In the genomic region with DNA sequence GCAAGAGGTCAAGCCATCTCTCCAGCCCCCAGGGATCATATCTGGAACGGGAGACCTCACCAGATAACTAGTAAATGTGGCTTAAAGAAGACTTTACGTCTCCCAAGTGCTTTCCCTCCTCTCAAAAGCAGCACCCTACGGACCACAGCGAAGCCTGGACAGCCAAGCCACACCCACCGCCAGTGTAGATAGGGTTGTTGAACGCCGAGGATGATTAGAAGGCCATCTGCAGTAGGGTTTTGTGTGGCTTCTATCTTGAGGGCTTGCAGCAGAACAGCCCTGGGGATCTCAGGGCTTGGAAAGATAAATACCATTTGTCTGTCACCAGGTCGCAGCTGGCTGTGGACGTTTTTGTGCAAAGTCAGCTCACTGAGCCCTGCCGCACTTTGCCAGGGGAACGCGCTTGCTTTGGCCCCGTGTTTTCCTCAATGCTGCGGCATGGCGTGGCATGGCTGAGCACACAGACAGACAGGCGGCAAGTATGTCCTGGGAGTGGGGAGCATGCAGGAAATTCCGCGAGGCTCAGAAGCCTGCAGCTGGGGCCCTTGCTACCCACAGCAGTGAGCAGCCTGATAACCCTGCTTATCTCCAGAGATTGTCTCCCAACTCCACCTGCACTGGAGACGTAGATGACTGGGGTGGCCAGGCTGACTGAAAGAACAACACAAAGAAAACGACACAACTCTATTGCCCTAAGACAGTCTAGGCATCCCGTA, we compare ENCODE assay signal across 8 mouse cellular contexts. TPM values are rescaled to one million over a fixed set of nuclear protein-coding genes. Genes with fewer than 3 reads are reported as not detected.
A peak's percentile ranks its signal among the peaks of the same experiment; 100 is the strongest.
DNase-seq lines count a peak whose midpoint lies in the region; ATAC-seq and TF ChIP-seq lines count a peak whose summit lies in the region.

No protein-coding gene starts in this region.

- H3K36me3 ChIP-seq in heart, embryonic 13.5 days, result no peaks in the 10 kb centered on the region
- no peaks in the 10 kb centered on the region for H3K36me3 ChIP-seq in hindbrain, postnatal 0 days (ENCODE audit: insufficient read depth, low read length)
- no peaks in the 10 kb centered on the region for H3K36me3 ChIP-seq in midbrain, embryonic 12.5 days

- TF ChIP-seq CTCF in hindbrain, postnatal 0 days (IDR thresholded peaks at IDR 0.05; ENCODE audit: low read depth), result no peak

- WGBS in heart, embryonic 13.5 days, result 6% methylated on average over 21 of the region's 21 CpGs
- WGBS in hindbrain, postnatal 0 days, result 66% methylated on average over 21 of the region's 21 CpGs
- WGBS in midbrain, embryonic 12.5 days, result 67% methylated on average over 21 of the region's 21 CpGs

- no peak for DNase-seq in heart, postnatal 25 days (ENCODE audit: low spot score)
- DNase-seq in brain, adult 2 months (ENCODE audit: low read depth, low spot score), result peak; percentile 16
- no peak for DNase-seq in hindbrain, postnatal 0 days (ENCODE audit: low spot score)
- DNase-seq in cerebellum, adult 11-12 months, result no peak
- DNase-seq in layer of hippocampus, postnatal 10 days (ENCODE audit: low spot score in 2 of 2), result no peak
- no peak for DNase-seq in gastrocnemius, adult 8-10 months (ENCODE audit: low spot score in 2 of 2)

- H3K27me3 ChIP-seq in heart, embryonic 13.5 days (replicated peaks), result peaks cover 3% of the 10 kb centered on the region; the same call in 1 of the 2 replicates
- H3K27me3 ChIP-seq in hindbrain, postnatal 0 days (ENCODE audit: insufficient read depth, low read length), result no peaks in the 10 kb centered on the region
- no peaks in the 10 kb centered on the region for H3K27me3 ChIP-seq in midbrain, embryonic 12.5 days

- no peaks in the 10 kb centered on the region for H3K9me3 ChIP-seq in heart, embryonic 13.5 days
- H3K9me3 ChIP-seq in hindbrain, postnatal 0 days (ENCODE audit: low read length), result no peaks in the 10 kb centered on the region
- H3K9me3 ChIP-seq in midbrain, embryonic 12.5 days, result no peaks in the 10 kb centered on the region

- peak overlapping the region; percentile 62 for H3K9ac ChIP-seq in heart, embryonic 13.5 days
- peak overlapping the region; percentile 21; the same call in 1 of the 2 replicates for H3K9ac ChIP-seq in hindbrain, postnatal 0 days (replicated peaks; ENCODE audit: low read length)
- no peak overlapping the region for H3K9ac ChIP-seq in midbrain, embryonic 12.5 days (replicated peaks)

- H3K4me2 ChIP-seq in heart, embryonic 13.5 days, result peak overlapping the region; percentile 70
- peak overlapping the region; percentile 30 for H3K4me2 ChIP-seq in hindbrain, postnatal 0 days (ENCODE audit: low read depth, low read length)
- peak overlapping the region; percentile 22 for H3K4me2 ChIP-seq in midbrain, embryonic 12.5 days (replicated peaks)

- ATAC-seq in heart, embryonic 13.5 days (ENCODE audit: extremely low read depth, insufficient number of reproducible peaks, low FRiP score, low TSS enrichment), result no peak
- no peak; the same call in 1 of the 2 replicates for ATAC-seq in hindbrain, postnatal 0 days
- ATAC-seq in midbrain, embryonic 12.5 days (ENCODE audit: low FRiP score, low read depth), result no peak

- H3K4me1 ChIP-seq in heart, embryonic 13.5 days, result peaks cover 10% of the 10 kb centered on the region
- no peaks in the 10 kb centered on the region; the same call in 1 of the 2 replicates for H3K4me1 ChIP-seq in hindbrain, postnatal 0 days (ENCODE audit: insufficient read depth, low read length)
- H3K4me1 ChIP-seq in midbrain, embryonic 12.5 days, result no peaks in the 10 kb centered on the region

- 0 out of 2 replicates have a peak overlapping the region, but pooled peaks have one; percentile 9 for H3K27ac ChIP-seq in heart, embryonic 13.5 days (replicated peaks)
- H3K27ac ChIP-seq in hindbrain, postnatal 0 days, result no peak overlapping the region
- no peak overlapping the region for H3K27ac ChIP-seq in midbrain, embryonic 12.5 days (replicated peaks)

- H3K4me3 ChIP-seq in heart, embryonic 13.5 days, result peak overlapping the region; percentile 37
- no peak overlapping the region for H3K4me3 ChIP-seq in hindbrain, postnatal 0 days (ENCODE audit: low read length)
- H3K4me3 ChIP-seq in midbrain, embryonic 12.5 days, result no peak overlapping the region

- intact Hi-C loops in heart, postnatal 25 days (cut with DNase I), result no loop called here

RNA-seq across cellular contexts. Expression of a gene that starts 15.9 kb away (rescaled TPM):
- polyA plus RNA-seq in heart, embryonic 13.5 days (2015; fragmentation: Nextera tagmentation; extraction: Ambion mirVana), result 11.9 and 12.4 TPM in 2 replicates
- 10 to 100 TPM; 30.7 to 34.4 TPM for total RNA-seq in heart, postnatal 25 days (2021)
- 34.9 and 35.8 TPM in 2 replicates for total RNA-seq in hindbrain, postnatal 0 days (2014; rRNA removed)
- 25.6 and 26.1 TPM in 2 replicates for polyA plus RNA-seq in hindbrain, postnatal 0 days (2015; fragmentation: Nextera tagmentation; extraction: Ambion mirVana)
- 18.5 and 19.9 TPM in 2 replicates for polyA plus RNA-seq in midbrain, embryonic 12.5 days (2016; fragmentation: Nextera tagmentation; extraction: Ambion mirVana)
- 10 to 100 TPM; 17.6 to 19.7 TPM for total RNA-seq in layer of hippocampus, postnatal 10 days (2021)
- total RNA-seq in gastrocnemius, adult 8-10 months (2022), result 10 to 100 TPM; 25.9 to 32.4 (median 27.0) TPM

RNA-seq across cellular contexts. Expression of a gene that starts 59.8 kb away (rescaled TPM):
- polyA plus RNA-seq in heart, embryonic 13.5 days (2015; fragmentation: Nextera tagmentation; extraction: Ambion mirVana), result 40.9 and 44.5 TPM in 2 replicates
- 1 to 10 TPM; 1.2 to 1.3 TPM for total RNA-seq in heart, postnatal 25 days (2021)
- total RNA-seq in hindbrain, postnatal 0 days (2014; rRNA removed), result 11.5 and 15.7 TPM in 2 replicates
- polyA plus RNA-seq in hindbrain, postnatal 0 days (2015; fragmentation: Nextera tagmentation; extraction: Ambion mirVana), result 19.7 and 20.6 TPM in 2 replicates
- polyA plus RNA-seq in midbrain, embryonic 12.5 days (2016; fragmentation: Nextera tagmentation; extraction: Ambion mirVana), result 36.7 and 37.5 TPM in 2 replicates
- total RNA-seq in layer of hippocampus, postnatal 10 days (2021), result 10 to 100 TPM in 1 of 2 experiments, 1 to 10 TPM in 1; 9.4 to 11.4 TPM
- total RNA-seq in gastrocnemius, adult 8-10 months (2022), result 1 to 10 TPM in 1 of 4 experiments, under 1 TPM in 3; 0.13 to 1.1 (median 0.23) TPM
